Comparison of ENCODE assay signal across 30 mouse cellular contexts in the genomic region with DNA sequence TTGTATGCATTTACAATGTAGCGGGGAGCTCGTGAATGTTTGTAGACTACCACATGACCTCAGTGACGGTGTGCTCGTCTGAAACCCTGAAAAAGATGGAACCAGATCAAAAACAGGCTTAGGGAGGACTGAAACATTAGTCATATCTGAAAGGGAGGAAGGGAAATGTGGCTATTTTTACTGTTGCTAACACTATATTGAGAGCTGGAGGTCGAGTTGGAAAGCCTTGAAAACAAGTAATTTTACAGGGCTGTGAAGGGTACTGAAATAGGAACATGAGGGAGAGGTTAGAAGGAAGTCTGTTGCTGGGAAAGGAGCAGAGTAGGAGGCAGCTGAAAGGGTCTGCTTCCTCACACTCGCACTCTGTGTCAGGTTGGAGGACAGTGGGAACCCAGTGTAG.
DNase-seq lines count a peak whose midpoint lies in the region; ATAC-seq and TF ChIP-seq lines count a peak whose summit lies in the region.
"Had no signal": no experiment of that assay in that cellular context is flagged by ENCODE, and none has a peak within 500 bp of the region (broad histone marks: within the 10 kb centered on the region; RNA-seq: fewer than 3 reads in every experiment).

No protein-coding gene starts in this region.

- peak overlapping the region; percentile 48; the same call in 1 of the 2 replicates for H3K27ac ChIP-seq in left cerebral cortex, adult 2 months
- H3K27ac ChIP-seq in olfactory bulb, adult 2 months (ENCODE audit: insufficient read depth, low read depth, low read length) = 0 out of 2 replicates have a peak overlapping the region, but pooled peaks have one; percentile 20
- no peak overlapping the region for H3K27ac ChIP-seq in intestine, embryonic 16.5 days (ENCODE audit: low read length)
- H3K27ac ChIP-seq: gastrocnemius, adult 2 months; hindbrain, embryonic 13.5 days; layer of hippocampus, adult 2 months; liver, embryonic 14.5 days; stomach, embryonic 15.5 days had no signal

- H3K27me3 ChIP-seq in intestine, embryonic 16.5 days (replicated peaks; ENCODE audit: control insufficient read depth, insufficient read depth, low read length) = no peaks in the 10 kb centered on the region
- H3K27me3 ChIP-seq: hindbrain, embryonic 13.5 days; Patski; stomach, embryonic 15.5 days had no signal

- DNase-seq in frontal cortex, postnatal 10 days (ENCODE audit: low spot score in 2 of 2) = no peak
- DNase-seq in left cerebral cortex, adult 2 months (ENCODE audit: extremely low spot score in 1 of 2, low spot score in 2 of 2) = no peak
- DNase-seq in left cerebral cortex, postnatal 36 days (ENCODE audit: low spot score in 2 of 2) = no peak
- peak; percentile 66 for DNase-seq in brain, adult 2 months (ENCODE audit: low read depth, low spot score)
- DNase-seq: cerebellum, adult 11-12 months; cerebellum, postnatal 10 days; gastrocnemius, adult 2 months; gastrocnemius, postnatal 36 days; heart, postnatal 4 days; kidney, adult 11 months; kidney, postnatal 36 days; left cerebral cortex, postnatal 4 days; liver; lung, adult 2 months; lung, postnatal 10 days; midbrain, embryonic 14.5 days; retina, postnatal 1 day; right cerebral cortex, postnatal 14 days; thymus, adult 18-20 months; thymus, postnatal 36 days had no signal

- WGBS in olfactory bulb, adult 2 months = 43% methylated on average over 6 of the region's 6 CpGs
- 60% methylated on average over 6 of the region's 6 CpGs for WGBS in intestine, embryonic 16.5 days

- TF ChIP-seq POLR2A in olfactory bulb, adult 2 months (IDR thresholded peaks at IDR 0.05; ENCODE audit: insufficient read depth, low read depth, low read length) = no peak

- H3K9ac ChIP-seq in intestine, embryonic 16.5 days (ENCODE audit: low read depth, low read length) = no peak overlapping the region
- H3K9ac ChIP-seq: hindbrain, embryonic 13.5 days; liver, embryonic 14.5 days; stomach, embryonic 15.5 days had no signal

- H3K4me3 ChIP-seq in left cerebral cortex, adult 2 months = no peak overlapping the region
- no peak overlapping the region for H3K4me3 ChIP-seq in olfactory bulb, adult 2 months (ENCODE audit: insufficient read depth, low read depth, low read length)
- no peak overlapping the region for H3K4me3 ChIP-seq in intestine, embryonic 16.5 days (ENCODE audit: low read length)
- H3K4me3 ChIP-seq: gastrocnemius, adult 2 months; hindbrain, embryonic 13.5 days; layer of hippocampus, adult 2 months; stomach, embryonic 15.5 days had no signal

- H3K4me2 ChIP-seq in intestine, embryonic 16.5 days (ENCODE audit: low read depth, low read length) = no peak overlapping the region
- H3K4me2 ChIP-seq: hindbrain, embryonic 13.5 days; stomach, embryonic 15.5 days had no signal

- TF ChIP-seq CTCF in left cerebral cortex, adult 2 months (IDR thresholded peaks at IDR 0.05) = no peak
- TF ChIP-seq CTCF in olfactory bulb, adult 2 months (IDR thresholded peaks at IDR 0.05; ENCODE audit: insufficient read depth, low read depth, low read length) = no peak

- ATAC-seq in frontal cortex, adult (ENCODE audit: low TSS enrichment) = peak; percentile 65
- ATAC-seq in intestine, embryonic 16.5 days = no peak
- ATAC-seq: forebrain, embryonic 14.5 days; Patski had no signal

- H3K9me3 ChIP-seq in intestine, embryonic 16.5 days (ENCODE audit: control insufficient read depth, low read length) = no peaks in the 10 kb centered on the region
- H3K9me3 ChIP-seq: hindbrain, embryonic 13.5 days; stomach, embryonic 15.5 days had no signal

- peaks cover 2% of the 10 kb centered on the region; the same call in 1 of the 2 replicates for H3K4me1 ChIP-seq in olfactory bulb, adult 2 months (ENCODE audit: control insufficient read depth, insufficient read depth, low read length)
- no peaks in the 10 kb centered on the region; the same call in 1 of the 2 replicates for H3K4me1 ChIP-seq in intestine, embryonic 16.5 days (ENCODE audit: control insufficient read depth, insufficient read depth, low read length)
- H3K4me1 ChIP-seq: hindbrain, embryonic 13.5 days had no signal

- intact Hi-C loops in left cerebral cortex, adult 2 months (cut with DNase I) = no loop called here
- intact Hi-C loops in left cerebral cortex, postnatal 36 days (cut with DNase I) = no loop called here

- no peaks in the 10 kb centered on the region for H3K36me3 ChIP-seq in intestine, embryonic 16.5 days (ENCODE audit: control insufficient read depth, insufficient read depth, low read length)
- H3K36me3 ChIP-seq: G1E; hindbrain, embryonic 13.5 days; stomach, embryonic 15.5 days had no signal
